Mouse (Mus musculus) ES-Bruce4 (cell line): Measurements from ENCODE around the gene Hus1.

Experiments
- CTCF ChIP-seq: IDR thresholded peaks from one replicate; pipeline ENCODE4 v1.8.1; 2011; ENCODE audit warnings: low read depth, low read length
- EP300 ChIP-seq: IDR thresholded peaks from 2 replicates; pipeline ENCODE4 v1.6.1; 2011; ENCODE audit warnings: low read depth, low read length; ENCODE audit not compliant: insufficient read depth
- POLR2A ChIP-seq: IDR thresholded peaks from one replicate; pipeline ENCODE4 v1.8.1; 2011; ENCODE audit warnings: low read length; ENCODE audit not compliant: insufficient read depth

- no peak for TF ChIP-seq POLR2A
- no peak for TF ChIP-seq EP300
- no peak for TF ChIP-seq CTCF
Observed at GRCm38 (mm10) chr11:8948871-8949270, 62.1 kb downstream of the Hus1 start.
